Mouse (Mus musculus): Measurements from ENCODE around the gene B4galnt2.

B4galnt2 gene

DNA sequence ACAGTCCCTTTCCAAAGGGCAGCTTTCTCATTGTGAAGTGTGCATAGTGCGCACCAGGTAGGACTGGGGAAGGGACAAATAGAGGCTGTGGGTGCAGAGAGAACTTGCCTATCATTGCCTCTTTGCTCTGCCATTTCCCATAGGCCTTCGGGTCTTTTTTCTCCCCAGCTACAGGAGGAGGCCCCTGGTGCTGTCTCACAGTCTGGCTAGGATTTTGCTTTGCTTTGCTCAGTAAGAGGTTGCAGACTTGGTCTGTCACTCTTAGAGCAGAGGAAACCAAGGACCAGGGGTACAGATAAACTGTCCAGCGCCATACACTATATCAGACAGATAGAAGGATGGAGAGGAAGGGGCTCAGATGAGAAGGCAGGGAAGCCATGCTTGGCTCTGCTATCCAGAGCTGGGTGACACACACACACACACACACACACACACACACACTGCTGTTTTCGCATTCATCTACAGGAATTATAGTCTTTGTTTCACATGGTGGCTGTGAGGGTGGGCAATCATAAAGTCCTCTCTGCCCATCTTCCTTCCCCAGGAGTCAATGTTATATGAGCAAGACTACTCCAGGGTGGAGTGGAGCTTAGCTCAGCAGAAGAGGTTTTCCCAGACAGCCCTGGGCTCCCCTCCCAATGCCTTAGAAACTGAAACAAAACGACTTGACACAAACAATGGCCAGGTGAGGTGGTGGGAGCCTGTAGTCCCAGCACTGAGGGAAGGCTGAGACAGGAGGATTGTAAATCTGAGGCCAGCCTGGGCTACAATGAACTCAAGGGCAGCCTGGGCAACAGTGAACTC is 73.8 kb downstream of the B4galnt2 start:
- no peak for DNase-seq (ENCODE audit: low spot score in 2 of 2)

- no peak for DNase-seq (ENCODE audit: low spot score in 2 of 2)
These were observed 75.5 kb downstream of the B4galnt2 start for GRCm38 (mm10) chr11:95838999-95839868.

GRCm38 (mm10) chr11:95838598-95838997 is 76.1 kb downstream of the B4galnt2 start:
- no peak for DNase-seq (ENCODE audit: low spot score in 2 of 2)

GRCm38 (mm10) chr11:95837059-95837458 is 77.6 kb downstream of the B4galnt2 start, which contains the start of gene Gngt2:
TSS of gene Gngt2 (plus strand) at chr11:95837216.
- DNase-seq (ENCODE audit: low spot score in 2 of 2): no peak

DNA sequence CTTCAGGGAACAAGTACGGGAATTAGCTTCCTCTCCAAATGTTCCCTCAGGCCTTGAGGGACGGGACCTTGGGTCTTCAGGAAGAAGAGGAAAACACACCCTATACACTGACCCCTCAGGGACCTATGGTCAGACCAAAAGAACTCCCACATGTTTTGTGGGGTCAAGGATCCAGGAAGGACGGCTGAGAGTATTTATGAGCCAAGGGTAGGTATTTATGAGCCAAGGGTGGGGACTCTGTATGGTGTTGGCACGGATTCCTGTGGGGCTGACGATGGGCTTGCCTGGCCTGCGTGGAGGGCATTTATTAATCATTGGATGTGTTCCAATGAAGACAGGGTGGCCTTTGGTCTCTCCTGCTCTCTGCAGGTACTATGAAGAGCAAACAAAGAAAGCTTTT is 78.3 kb downstream of the B4galnt2 start:
- no peak for DNase-seq (ENCODE audit: low spot score in 2 of 2)

DNA sequence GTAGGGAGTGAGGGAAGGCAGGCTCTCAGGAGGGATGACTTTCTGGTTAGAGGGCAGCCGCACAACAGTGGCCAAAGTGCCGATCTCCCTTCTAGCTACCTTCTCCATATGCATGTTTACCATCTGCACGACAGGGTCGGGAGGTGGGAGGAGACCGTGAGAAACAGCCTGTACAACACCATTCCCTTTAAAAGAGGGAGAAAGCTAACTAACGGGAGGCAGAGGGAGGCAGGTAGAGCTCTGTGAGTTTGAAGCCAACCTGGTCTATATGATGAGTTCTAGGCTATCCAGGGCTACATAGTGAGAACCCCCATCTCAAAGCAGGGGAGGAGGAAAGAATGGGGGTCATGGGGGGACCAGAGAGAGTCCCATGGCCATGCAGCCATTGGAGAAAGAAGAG is 78.9 kb downstream of the B4galnt2 start:
- no peak for DNase-seq (ENCODE audit: low spot score in 2 of 2)

- no peak for DNase-seq (ENCODE audit: low spot score in 2 of 2)
These were observed 79.7 kb downstream of the B4galnt2 start for GRCm38 (mm10) chr11:95834742-95835710.

- no peak for DNase-seq (ENCODE audit: low spot score in 2 of 2)
These were observed 80.5 kb downstream of the B4galnt2 start for GRCm38 (mm10) chr11:95834143-95834667.

DNA sequence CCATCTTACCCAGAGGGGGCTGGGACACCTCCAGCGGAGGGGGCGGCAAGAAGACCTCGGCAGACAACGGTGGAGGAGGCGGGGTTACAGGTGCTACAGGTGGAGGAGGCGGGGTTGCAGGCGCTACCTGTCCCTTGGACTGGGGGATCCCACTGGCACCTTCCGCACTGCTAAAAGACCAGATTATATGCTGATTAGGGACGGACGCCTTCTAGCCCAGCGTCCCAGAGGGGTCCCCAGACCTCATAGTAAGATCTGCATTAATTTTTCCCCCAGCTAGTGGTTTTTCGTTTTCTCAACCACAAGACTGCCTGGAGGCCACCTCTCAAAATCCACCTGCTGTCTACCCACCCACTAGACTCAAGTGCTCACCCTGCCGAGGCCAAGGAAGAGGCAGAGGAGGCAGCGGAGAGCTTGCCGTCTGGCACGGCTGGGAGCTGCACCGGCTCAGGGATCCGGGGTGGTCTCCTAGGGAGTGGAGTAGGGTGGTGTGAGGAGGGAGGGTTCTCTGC is 81.0 kb downstream of the B4galnt2 start:
- no peak for DNase-seq (ENCODE audit: low spot score in 2 of 2)

DNA sequence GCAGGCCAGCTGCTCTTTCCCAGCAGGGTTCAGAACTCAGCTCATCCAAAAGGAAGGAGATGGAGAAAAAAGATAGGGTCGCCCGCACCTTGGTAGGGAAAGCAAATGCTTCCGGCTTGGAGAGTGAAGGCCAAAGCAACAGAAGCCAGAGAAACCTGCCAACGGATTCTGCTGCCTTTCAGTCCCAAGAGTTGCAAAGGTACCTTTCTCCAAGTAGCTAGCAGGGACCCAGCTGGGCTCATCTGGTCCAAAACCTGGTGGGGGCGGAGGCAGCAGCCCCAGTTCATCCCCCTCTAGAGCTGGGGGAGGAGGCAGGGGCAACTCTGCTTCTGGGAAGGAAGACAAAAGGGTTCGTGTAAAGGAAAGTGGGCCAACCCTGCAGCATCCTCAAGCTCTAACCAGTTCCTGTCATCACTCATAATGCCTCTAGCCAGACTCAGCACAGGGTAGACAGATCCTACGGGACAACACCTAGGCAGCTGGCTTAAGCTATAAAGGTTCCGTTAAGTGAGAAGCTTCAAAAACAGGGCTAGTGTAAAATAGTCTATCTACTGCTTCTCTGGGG is 81.6 kb downstream of the B4galnt2 start:
- DNase-seq (ENCODE audit: low spot score in 2 of 2): no peak

DNA sequence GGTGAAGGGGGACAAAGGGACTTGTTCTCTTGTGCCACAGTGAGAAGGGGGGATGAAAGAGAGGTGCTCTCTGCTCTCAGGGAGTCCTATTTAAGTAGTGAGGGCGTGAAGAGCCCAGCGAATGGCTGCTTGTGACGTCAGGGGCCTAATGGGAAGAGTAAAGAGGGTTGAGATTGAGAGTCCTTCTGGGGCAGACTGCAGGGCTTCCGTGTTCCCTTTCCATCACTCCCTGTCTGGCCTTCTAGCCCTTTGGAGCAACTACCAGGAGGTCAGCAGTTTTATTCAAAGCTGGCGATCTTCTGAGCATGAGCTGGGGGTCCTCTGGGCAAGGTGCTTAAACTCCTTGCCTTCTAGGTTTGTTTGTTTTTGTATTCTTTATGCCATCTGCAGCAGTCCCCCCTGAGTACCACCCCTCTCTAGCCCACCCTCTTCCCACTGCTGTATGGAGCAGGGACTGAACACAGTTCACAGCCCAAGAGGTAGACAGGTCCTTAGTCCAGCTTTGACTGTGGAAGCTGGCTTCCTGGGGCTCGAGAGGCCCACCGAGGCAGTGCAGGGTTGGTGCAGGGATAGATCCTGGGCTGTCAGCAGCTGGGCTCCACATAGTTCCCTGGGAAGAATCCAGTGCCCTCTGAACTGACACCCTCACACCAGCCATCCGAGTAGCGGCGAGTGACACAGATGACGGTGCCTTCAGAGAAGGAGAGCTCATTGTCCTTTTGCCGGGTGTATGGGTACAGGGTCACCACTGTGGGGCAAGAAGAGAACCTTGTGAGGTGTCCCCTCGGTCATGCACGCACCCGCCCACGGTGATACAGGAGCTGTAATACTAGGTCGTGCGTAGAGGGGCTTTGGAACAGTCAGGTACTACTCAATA is 82.3 kb downstream of the B4galnt2 start:
- DNase-seq (ENCODE audit: low spot score in 2 of 2): no peak

- no peak for DNase-seq (ENCODE audit: low spot score in 2 of 2)
These were observed 83.0 kb downstream of the B4galnt2 start for GRCm38 (mm10) chr11:95831641-95832040.

- no peak for DNase-seq (ENCODE audit: low spot score in 2 of 2)
These were observed 83.4 kb downstream of the B4galnt2 start for GRCm38 (mm10) chr11:95831276-95831619.

GRCm38 (mm10) chr11:95830411-95831275 is 84.0 kb downstream of the B4galnt2 start:
- DNase-seq (ENCODE audit: low spot score in 2 of 2): no peak

GRCm38 (mm10) chr11:95829526-95830050 is 85.1 kb downstream of the B4galnt2 start:
- DNase-seq (ENCODE audit: low spot score in 2 of 2): no peak

DNA sequence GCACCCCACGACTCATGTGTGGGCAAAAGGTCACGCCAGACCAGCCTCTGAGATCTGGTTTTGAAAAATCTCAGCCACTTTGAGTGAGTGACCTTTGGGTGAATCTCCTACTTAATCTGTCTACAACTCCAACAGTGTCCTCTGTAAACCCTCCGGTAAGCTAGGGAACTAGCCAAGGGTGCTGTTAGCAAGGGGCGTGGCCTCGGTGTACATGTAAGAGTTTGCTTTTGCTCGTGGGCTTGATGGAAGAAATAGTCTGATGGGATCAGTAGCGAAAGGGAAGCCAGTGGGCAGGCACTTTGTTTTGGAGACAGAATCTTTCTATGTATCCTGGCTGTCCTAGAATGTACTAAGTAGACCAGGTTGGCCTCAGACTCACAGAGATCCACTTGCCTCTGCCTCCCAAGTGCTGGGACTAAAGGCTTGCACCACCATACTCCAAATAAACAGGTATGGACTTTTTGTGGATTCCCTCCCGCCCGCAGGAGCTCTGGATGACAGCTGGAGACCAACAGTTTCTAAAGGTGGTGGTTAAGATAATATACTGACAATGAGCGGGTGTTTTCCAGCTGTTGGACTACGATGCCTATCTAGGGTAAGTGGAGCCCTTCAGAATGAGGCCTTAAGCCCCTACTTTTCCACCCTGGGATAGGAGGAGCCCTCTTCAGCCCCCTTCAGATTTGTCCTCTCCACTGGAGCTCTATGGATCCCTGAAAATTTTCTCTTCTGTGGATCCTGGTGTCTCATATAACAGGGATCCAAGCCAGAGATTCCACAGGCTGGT is 86.3 kb downstream of the B4galnt2 start:
- no peak for DNase-seq (ENCODE audit: low spot score in 2 of 2)

DNA sequence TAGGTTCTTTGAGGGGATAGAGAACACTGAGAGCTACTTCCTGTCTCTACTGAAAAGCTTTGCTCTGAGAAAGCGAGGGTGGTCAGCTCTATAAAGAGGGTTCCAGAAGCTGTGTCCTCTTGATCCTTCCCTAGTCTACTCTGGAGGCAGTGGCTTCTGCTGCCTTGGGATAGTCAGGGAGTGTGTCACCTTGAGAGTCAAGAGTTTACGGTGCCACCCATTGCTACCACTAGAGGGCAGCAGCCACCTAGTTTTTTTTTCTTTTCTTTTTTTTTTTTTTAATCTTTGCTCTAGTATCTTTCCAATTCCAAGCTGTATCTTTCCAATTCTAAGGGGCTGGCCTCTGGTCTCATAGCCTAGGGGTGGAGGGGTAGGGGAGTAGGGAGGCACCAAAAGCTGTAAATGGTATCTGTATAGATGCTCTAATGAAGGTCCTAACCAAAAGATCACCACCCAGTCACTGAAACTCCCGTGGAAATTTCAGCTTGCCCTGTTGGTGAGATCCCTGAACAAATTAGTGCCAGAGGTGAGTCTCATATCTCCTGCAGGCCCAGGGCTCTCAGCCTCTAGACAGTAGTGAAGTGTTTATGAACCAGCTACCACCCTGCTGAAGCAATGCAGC is 87.1 kb downstream of the B4galnt2 start:
- DNase-seq (ENCODE audit: low spot score in 2 of 2): peak in 1 of 2 experiments; percentile 42

DNA sequence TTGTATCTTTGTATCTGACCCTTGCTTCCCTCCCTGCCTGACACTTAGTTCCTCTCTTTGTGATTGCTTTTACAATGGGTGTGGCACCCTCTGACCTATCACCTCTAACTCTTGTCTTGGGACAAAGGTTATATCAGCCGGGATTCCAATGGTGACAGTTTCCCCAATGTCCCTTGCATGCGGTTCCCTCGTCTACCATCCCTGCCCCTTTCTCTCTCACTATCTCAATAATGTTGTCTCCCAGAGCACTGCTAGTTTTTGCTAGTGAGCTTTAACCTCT is 87.6 kb downstream of the B4galnt2 start:
- DNase-seq (ENCODE audit: low spot score in 2 of 2): no peak

Measured in right cerebral cortex, postnatal 36 days (tissue).